Mouse (Mus musculus) spleen, postnatal 10 days (tissue): ENCODE measurements around the gene Pik3c2a.
A peak's percentile ranks its signal among the peaks of the same experiment; 100 is the strongest.

Experiments used
- DNase-seq, 2 experiments: peaks; one replicate each; pipeline ENCODE4 v3.0.0; 2021 to 2022; ENCODE audit warnings: low spot score in 2 of 2

The Pik3c2a gene

GRCm38 (mm10) chr7:116443004-116443696 is at the start of gene Pik3c2a:
Gene Pik3c2a (minus strand): TSS chr7:116443449.
- peak; percentile 62 to 90 for DNase-seq

- DNase-seq, result no peak
These were observed 47.9 kb upstream of the Pik3c2a start for GRCm38 (mm10) chr7:116491113-116491512.

DNA sequence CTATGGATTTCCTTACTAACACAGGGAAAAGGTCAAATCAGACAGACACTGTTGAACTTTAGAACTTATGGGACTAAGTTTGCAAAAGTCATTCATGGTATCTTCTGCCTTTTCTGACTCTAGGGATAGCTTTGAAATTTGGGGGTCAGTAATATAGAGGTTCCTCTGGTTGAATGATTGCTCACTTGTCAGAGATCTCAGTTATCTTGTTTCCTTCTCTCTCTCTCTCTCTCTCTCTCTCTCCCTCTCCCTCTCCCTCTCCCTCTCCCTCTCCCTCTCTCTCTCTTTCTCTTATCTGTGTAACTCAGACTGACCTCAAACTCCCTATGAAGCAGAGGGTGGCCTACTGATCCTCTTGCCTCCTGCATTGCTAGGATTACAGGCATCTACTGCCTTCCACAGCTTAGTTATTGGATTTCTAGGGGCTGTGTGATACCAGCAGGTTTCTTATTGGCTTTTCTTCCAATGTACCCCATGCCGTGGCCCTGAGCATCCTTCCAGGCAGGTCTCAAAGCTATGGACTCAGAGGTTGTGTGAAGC is 41.9 kb upstream of the Pik3c2a start:
- no peak for DNase-seq

DNA sequence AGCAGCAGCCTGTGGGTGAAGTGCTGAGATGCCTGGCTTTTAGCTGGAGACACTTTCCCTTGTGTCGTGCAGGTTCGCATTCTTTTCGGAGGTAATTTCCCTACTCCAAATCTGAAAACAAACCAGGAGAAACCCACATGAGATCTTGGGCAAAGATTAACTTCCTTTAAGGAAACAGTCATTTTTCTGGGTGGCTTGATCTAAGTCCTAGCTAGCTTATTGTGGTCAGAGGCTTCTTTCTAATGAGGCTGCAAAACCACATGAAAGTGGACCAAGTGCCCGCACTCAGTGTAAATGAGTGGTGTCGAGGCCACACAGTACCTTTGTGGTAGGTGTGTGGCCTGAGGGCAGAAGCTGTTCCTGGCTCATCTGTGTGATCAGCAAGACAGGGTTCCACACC is 41.0 kb upstream of the Pik3c2a start:
- no peak for DNase-seq

DNA sequence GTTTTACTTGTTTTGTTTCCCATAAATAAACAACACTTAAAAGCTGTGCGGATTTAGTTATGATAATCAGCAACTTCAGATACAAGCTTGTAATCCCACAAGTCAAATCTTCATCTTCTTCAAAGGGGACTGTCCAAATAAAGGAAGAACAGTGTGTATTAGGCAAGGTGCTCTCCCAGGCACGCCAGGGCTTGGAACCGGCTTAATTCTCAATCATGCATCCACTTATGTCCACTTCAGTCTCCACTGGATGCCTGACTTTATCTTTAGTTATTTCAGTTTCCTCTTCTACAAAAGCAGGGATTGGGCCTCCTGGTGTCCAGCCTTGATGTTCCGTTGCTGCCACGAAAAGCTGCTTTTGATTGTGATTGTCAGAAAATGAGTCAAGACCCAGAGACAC is 40.5 kb upstream of the Pik3c2a start:
- no peak for DNase-seq

GRCm38 (mm10) chr7:116483106-116483505 is 39.9 kb upstream of the Pik3c2a start:
- no peak for DNase-seq

DNA sequence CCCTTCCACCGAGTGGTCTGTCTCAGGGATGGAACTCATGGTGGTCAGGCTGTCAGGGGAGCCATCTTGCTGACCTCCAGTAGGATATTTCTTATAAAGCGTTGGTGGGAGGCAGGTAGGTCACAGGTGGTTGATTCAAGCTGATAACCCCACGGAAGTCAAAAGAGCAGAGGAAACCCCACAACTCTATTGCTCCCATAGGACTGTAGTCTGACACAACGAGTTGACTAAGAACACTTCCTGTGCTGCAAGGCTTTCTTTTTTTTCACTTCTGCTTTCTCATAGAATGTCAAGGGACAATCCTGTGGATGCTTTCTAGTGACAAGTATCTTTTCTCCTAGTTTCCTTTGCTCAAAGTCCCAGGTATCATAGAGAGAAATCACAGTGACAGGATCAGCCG is 33.0 kb upstream of the Pik3c2a start:
- no peak for DNase-seq

- no peak for DNase-seq
These were observed 32.6 kb upstream of the Pik3c2a start for GRCm38 (mm10) chr7:116475836-116476235.

DNA sequence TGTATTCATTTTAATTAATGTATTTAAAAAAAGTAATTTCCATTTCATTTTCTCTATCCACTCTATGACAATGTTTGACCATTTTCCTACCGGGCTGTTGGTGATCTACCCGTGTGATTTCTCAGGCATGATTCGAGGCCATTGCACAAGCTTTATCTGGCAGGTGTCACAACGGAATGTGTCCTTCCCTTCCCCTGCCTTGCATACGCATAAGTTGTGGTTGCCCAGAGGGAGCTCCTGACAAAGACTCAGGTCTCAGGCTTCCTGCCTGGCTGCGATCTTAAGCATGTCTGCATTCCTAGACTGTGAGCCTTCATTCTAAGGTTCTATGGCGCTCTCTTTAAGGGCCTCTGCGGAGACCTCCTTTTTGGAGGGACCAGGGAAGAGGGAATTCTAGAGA is 18.9 kb upstream of the Pik3c2a start:
- no peak for DNase-seq

- peak in 1 of 2 experiments; percentile 54 for DNase-seq
These were observed 15.8 kb upstream of the Pik3c2a start for GRCm38 (mm10) chr7:116458985-116459441.

GRCm38 (mm10) chr7:116457391-116457790 is 14.1 kb upstream of the Pik3c2a start:
- no peak for DNase-seq

DNA sequence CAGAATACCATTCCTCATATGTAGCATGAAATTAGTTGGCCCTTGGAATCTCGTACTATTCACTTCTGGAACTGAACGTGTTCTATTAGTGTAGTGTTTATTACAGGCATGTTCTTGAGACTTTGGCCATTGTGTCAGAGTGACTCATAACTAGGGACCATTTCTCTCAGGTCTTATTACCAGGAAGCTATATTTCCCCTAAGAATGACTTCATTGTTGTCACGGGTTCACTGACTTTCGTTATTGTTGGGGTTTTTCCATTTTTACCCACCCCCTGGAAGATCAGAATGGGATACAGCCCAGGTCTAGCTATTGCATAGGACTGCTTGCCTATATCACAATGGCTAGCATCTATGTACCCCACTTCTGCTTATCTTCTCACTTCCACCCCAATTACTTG is 13.7 kb upstream of the Pik3c2a start:
- DNase-seq, result no peak

- no peak for DNase-seq
These were observed 3.4 kb upstream of the Pik3c2a start for GRCm38 (mm10) chr7:116446645-116447044.

DNA sequence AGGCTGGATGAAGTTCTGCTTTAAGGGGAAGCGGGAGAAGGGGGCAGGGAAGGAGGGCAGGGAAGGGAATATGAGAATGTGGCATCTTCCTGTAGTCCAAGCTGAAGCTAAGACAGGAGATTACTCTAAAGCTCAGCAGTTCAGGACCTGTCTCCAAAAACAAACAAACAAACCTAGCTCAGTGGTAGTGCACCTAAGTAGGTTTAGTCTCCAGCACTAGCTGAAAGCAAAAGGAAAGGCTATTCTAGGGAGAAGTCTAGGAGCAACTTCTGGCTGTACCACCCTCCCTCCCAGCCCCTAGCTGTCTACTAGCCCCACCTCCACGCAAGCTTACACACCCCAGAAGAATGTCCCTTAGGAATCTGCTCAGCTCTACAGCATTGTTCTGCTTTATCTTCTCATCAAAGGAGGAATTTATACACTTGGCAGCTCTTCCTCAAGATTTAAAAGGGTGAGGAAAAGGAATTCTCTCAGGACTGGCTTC is 1.1 kb upstream of the Pik3c2a start:
- no peak for DNase-seq

DNA sequence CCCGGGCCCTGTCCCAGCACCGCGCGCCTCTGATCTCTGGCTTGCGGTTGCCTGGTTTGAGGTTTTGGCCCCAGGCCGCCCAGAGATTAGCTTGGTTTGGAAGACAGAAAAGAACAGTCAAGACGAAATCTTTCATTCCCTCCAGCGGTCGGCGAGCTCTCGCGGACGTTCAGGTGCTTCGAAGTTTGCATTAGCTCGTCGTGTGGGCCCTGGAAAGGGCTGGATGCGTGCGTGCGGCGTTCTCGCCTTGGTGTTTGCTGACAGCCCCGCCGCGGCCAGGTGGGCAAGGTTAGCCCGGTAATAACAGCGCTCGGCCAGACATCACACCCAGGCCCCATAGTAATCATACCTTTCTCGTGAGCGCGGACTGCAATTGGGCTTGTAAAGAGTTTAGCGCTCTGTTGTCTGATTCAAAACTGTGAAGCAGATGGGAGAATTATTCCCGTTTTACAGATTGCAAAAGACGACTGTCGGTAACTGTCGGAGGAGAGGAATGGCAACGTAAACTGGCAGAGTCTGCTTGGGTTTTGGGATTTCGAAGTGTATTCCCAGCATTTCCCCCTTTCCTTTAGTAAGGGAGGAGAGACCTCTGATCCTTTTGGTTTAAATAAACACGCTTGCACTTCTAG is 562 bp upstream of the Pik3c2a start:
- DNase-seq, result no peak

- DNase-seq, result no peak
These were observed 1.0 kb downstream of the Pik3c2a start for GRCm38 (mm10) chr7:116442226-116442625.

- no peak for DNase-seq
These were observed 1.9 kb downstream of the Pik3c2a start for GRCm38 (mm10) chr7:116441346-116441745.

DNA sequence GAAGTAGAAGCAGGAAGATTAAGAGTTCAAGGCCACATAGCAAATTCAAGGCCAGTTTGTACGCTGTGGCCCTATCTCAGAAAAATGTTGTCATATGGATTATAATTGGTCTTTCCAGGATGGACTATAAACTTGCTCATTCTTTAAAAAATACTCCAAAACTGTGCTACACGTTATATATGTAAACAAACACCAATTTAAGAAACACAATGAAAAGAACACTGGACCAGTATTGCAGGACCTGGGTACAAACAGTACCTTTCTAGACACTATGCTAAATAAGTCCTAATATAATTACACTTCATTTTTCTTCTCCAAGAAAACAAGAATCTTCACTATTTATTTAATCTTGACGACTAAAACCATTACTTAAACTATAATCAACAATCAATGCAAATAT is 11.6 kb downstream of the Pik3c2a start:
- no peak for DNase-seq

- no peak for DNase-seq
These were observed 12.3 kb downstream of the Pik3c2a start for GRCm38 (mm10) chr7:116430926-116431325.

DNA sequence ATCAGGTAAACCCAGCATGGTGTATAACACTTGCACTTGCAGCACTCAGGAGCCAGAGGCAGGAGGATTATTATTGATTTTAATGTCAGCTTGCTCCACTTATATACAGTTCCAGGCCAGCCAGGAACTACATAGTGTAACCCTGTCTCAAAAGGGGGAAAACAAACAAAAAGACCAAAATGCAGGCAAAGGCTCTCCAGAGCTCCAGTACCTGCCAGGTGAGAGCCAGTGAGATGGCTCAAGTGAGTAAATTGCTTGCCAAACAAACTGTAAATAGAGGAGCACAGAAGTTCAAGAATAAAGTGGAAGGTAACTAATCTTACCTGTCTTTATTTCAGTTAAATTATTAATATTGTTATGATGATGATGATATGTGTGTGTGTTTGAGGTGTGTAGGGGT is 16.0 kb downstream of the Pik3c2a start:
- no peak for DNase-seq

GRCm38 (mm10) chr7:116425771-116426170 is 17.5 kb downstream of the Pik3c2a start:
- no peak for DNase-seq

- DNase-seq, result no peak
These were observed 22.2 kb downstream of the Pik3c2a start for GRCm38 (mm10) chr7:116421081-116421480.

- DNase-seq, result no peak
These were observed 33.8 kb downstream of the Pik3c2a start for GRCm38 (mm10) chr7:116409438-116409837.
